Mouse (Mus musculus) liver, adult 2 months (tissue): Measurements from ENCODE around the gene Slc35e2. TPM values are rescaled to one million over a fixed set of nuclear protein-coding genes. Genes with fewer than 3 reads are reported as not detected.

Source experiments
- DNase-seq: peaks from one replicate; pipeline ENCODE4 v3.0.0-alpha.2; 2011; ENCODE audit warnings: low read depth, low spot score; ENCODE audit errors: extremely low read depth
- H3K27ac ChIP-seq: fragments of 200-500 bp; replicated peaks from 2 replicates; pipeline ENCODE4 v1.5.1; 2012; ENCODE audit warnings: low read depth, mild to moderate bottlenecking, control low read depth, inconsistent platforms, low read length; ENCODE audit not compliant: insufficient read depth
- H3K27me3 ChIP-seq: fragments of 200-500 bp; 2 replicates; pipeline ENCODE4 v1.6.1; 2012; ENCODE audit warnings: mild to moderate bottlenecking, moderate library complexity, low read length, inconsistent platforms; ENCODE audit not compliant: control insufficient read depth, insufficient read depth
- H3K36me3 ChIP-seq: fragments of 200-500 bp; 2 replicates; pipeline ENCODE4 v1.6.1; 2012; ENCODE audit warnings: low read length, inconsistent platforms; ENCODE audit not compliant: control insufficient read depth, insufficient read depth
- H3K4me1 ChIP-seq: fragments of 200-500 bp; 2 replicates; pipeline ENCODE4 v1.6.1; 2011; ENCODE audit warnings: low read length; ENCODE audit not compliant: control insufficient read depth, insufficient read depth
- H3K4me3 ChIP-seq: fragments of 200-500 bp; 2 replicates; pipeline ENCODE4 v1.5.1; 2011; ENCODE audit warnings: low read depth, mild to moderate bottlenecking, control low read depth, low read length, moderate library complexity; ENCODE audit not compliant: insufficient read depth
- H3K79me2 ChIP-seq: fragments of 200-500 bp; 2 replicates; pipeline ENCODE4 v1.6.1; 2012; ENCODE audit warnings: inconsistent platforms, mild to moderate bottlenecking, low read length, moderate library complexity; ENCODE audit not compliant: control insufficient read depth, insufficient read depth
- H3K9ac ChIP-seq: fragments of 200-500 bp; 2 replicates; pipeline ENCODE4 v1.6.1; 2012; ENCODE audit warnings: low read depth, mild to moderate bottlenecking, control low read depth, inconsistent platforms, low read length
- CTCF ChIP-seq: fragments of 200-500 bp; IDR thresholded peaks from 2 replicates; pipeline ENCODE4 v1.5.1; 2011; ENCODE audit warnings: low read depth, low read length, control low read depth
- POLR2A ChIP-seq: fragments of 200-500 bp; IDR thresholded peaks from 2 replicates; pipeline ENCODE4 v1.6.1; 2011; ENCODE audit warnings: low read length, control low read depth; ENCODE audit not compliant: insufficient read depth; ENCODE audit errors: extremely low read depth
- WGBS: fragments of 180-500 bp; shearing (Covaris S2); methylation state at CpG from one replicate; pipeline ENCODE4 v1.1.7; 2018; 5-methylcytosine and 5-hydroxymethylcytosine counted together
- polyA plus RNA-seq: library from polyadenylated mRNA; depleted of rRNA; stranded (reverse); fragments of >200 nt; gene quantifications from 2 replicates; pipeline ENCODE4 v1.2.3, GENCODE M21; 2012; rRNA removed
- total RNA-seq: library from RNA; depleted of rRNA; stranded (reverse); fragments of >200 nt; gene quantifications from 2 replicates; pipeline ENCODE4 v1.2.3, GENCODE M21; 2014; rRNA removed

The Slc35e2 gene
- total RNA-seq (63.5 and 65.6 TPM in 2 replicates), polyA plus RNA-seq (18.5 and 19.8 TPM in 2 replicates)

DNA sequence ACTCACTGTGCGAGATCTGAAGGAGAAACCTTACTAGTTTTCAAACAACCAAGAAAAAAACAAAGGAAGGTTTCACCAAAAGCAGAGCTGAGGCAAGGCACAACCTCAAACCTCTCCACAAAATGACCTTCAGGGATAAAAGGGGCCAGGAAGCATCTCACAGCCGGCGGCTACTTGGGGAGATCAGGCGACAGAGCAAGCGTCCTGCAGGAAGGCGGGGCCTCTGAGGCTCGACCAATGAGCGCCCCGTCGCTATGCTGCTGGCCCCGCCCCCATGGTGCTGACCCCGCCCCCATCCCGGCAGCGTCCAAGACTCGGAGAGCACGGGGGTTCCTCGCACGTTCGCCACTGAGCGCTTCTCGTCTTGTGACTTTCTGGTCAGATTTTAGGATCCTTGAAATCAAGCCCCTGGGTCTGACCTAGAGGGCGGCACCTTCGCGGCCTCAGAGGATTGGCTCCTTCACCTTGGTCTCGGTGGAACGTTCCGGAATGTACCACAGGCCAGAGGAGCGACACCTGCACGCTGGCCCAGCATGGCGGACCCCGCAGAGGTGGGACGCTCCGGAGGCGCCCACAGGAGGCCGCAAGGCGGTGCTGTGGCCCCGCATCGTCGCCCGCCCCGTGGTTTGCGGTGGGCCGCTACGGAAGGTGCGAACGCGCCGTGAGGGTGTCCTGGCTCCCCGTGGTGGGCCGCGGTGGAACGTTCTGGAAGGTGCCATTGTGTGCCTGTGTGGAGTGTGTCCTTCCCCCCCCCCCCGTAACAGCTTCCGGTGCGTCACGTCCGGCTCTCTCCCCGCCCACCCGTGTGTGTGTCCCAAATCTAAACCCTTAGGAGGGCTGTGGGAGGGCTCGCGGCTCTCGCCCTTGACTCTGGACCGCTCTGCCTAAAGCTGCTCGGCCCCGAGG, at the start of gene Slc35e2:
Gene Slc35e2 (plus strand): TSS at position 326 of the 906 bp plus-strand sequence.
- Histone ChIP-seq H3K4me3 (peak within 1 kb of the TSS; percentile 86), H3K4me1 (peaks cover 19% of the 10 kb centered on the region), H3K36me3 (peaks cover 7% of the 10 kb centered on the region), H3K9ac (peak within 1 kb of the TSS; percentile 97), H3K27me3 (no peaks in the 10 kb centered on the region), H3K79me2 (peaks cover 8% of the 10 kb centered on the region; the same call in 1 of the 2 replicates), H3K27ac (peak within 1 kb of the TSS; percentile 98)
- under 1% methylated on average over 65 of the region's 65 CpGs for WGBS
- TF ChIP-seq POLR2A: peak; percentile 73
- TF ChIP-seq CTCF: no peak
- peak; percentile 88 for DNase-seq

DNA sequence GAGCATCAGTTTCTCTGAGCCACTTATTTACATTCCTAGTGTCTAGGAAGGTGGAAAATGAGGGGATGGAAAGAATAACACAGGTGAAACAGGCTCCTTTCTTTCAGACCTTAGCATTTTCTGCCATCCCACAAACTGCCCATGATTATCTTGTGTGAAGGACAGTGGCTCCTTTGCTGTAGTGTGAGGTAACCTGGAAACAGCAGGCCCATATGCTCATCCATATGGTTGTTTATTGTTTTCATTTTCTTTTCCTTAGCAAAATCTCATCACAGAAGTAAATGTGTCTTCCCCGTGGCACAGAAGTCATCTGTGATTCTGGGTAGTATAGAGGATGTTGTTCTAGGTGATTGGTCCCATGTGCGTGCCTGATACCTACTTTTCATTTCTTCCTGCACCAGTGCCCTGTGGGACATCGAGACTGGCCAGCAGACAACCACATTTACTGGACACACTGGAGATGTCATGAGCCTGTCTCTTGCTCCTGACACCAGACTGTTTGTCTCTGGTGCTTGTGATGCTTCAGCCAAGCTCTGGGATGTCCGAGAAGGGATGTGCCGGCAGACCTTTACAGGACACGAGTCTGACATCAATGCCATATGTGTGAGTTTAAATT, 48.2 kb upstream of the Slc35e2 start:
- no peak overlapping the region for H3K9ac ChIP-seq
- peaks cover under 1% of the 10 kb centered on the region for H3K4me1 ChIP-seq
- TF ChIP-seq POLR2A: no peak
- TF ChIP-seq CTCF: no peak
- H3K27ac ChIP-seq: no peak overlapping the region
- DNase-seq: no peak
- peaks cover 34% of the 10 kb centered on the region for H3K36me3 ChIP-seq
- peaks cover 3% of the 10 kb centered on the region; the same call in 1 of the 2 replicates for H3K79me2 ChIP-seq
- no peaks in the 10 kb centered on the region for H3K27me3 ChIP-seq
- WGBS: 94% methylated on average over 6 of the region's 6 CpGs
- H3K4me3 ChIP-seq: no peak overlapping the region

DNA sequence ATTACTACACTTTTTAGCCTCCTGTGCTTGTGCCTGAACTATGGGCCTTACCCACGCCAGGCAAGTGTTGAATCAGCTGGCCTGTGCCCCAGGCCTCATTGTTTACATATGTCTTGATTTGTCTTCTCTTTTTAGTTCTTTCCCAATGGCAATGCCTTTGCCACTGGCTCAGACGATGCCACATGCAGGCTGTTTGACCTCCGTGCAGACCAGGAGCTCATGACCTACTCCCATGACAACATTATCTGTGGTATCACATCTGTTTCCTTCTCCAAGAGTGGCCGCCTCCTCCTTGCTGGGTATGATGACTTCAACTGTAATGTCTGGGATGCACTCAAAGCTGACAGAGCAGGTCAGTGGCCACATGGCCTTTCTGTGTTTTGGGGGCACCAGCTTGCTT, 46.3 kb upstream of the Slc35e2 start:
- 19% methylated on average over 4 of the region's 4 CpGs for WGBS
- H3K79me2 ChIP-seq: no peaks in the 10 kb centered on the region
- peaks cover 8% of the 10 kb centered on the region for H3K4me1 ChIP-seq
- no peak overlapping the region for H3K9ac ChIP-seq
- peaks cover 33% of the 10 kb centered on the region for H3K36me3 ChIP-seq
- TF ChIP-seq POLR2A: no peak
- TF ChIP-seq CTCF: no peak
- no peaks in the 10 kb centered on the region for H3K27me3 ChIP-seq
- H3K27ac ChIP-seq: peak overlapping the region; percentile 5; the same call in 1 of the 2 replicates
- no peak overlapping the region for H3K4me3 ChIP-seq
- peak; percentile 64 for DNase-seq

GRCm38 (mm10) chr4:155555464-155555863, 45.8 kb upstream of the Slc35e2 start:
- Histone ChIP-seq H3K27ac (no peak overlapping the region), H3K4me3 (no peak overlapping the region), H3K36me3 (peaks cover 31% of the 10 kb centered on the region), H3K27me3 (no peaks in the 10 kb centered on the region), H3K4me1 (peaks cover 13% of the 10 kb centered on the region), H3K9ac (no peak overlapping the region), H3K79me2 (no peaks in the 10 kb centered on the region)
- DNase-seq: no peak
- WGBS: 72% methylated on average over 1 of the region's 1 CpGs
- TF ChIP-seq POLR2A (no peak), CTCF (no peak)

DNA sequence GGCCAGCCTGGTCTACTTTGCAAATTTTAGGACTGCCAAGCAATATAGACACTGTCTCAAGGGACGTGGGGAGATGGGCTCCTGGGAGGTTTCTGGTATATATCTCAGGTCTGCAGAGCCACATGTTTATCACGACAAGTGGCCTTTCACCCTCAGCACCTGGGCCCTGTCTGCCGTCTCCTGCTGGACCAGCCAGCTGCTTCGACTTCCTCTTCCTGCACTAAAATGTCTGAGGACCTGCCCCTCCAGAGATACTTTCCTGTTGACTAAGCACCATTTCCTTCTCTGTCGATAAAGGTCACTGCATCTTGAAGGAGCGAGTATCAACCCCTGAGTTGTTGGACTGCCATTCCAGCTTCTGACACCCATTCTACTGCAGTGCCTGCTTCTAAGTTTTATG, 41.8 kb upstream of the Slc35e2 start:
- no peak overlapping the region for H3K9ac ChIP-seq
- H3K79me2 ChIP-seq: peaks cover under 1% of the 10 kb centered on the region; the same call in 1 of the 2 replicates
- H3K27ac ChIP-seq: 0 out of 2 replicates have a peak overlapping the region, but pooled peaks have one; percentile 20
- 66% methylated on average over 6 of the region's 6 CpGs for WGBS
- no peaks in the 10 kb centered on the region for H3K27me3 ChIP-seq
- peaks cover 11% of the 10 kb centered on the region for H3K36me3 ChIP-seq
- DNase-seq: no peak
- H3K4me3 ChIP-seq: no peak overlapping the region
- TF ChIP-seq POLR2A (no peak), CTCF (no peak)
- peaks cover 36% of the 10 kb centered on the region for H3K4me1 ChIP-seq
